Mouse (Mus musculus) lung, adult 2 months (tissue): ENCODE data around the gene Mpzl3.

ENCODE experiments used
- CTCF ChIP-seq: fragments of 200-500 bp; IDR thresholded peaks from 2 replicates; pipeline ENCODE4 v1.5.1; 2011; ENCODE audit warnings: mild to moderate bottlenecking, low read length, control low read depth; ENCODE audit not compliant: insufficient read depth
- POLR2A ChIP-seq: fragments of 200-500 bp; IDR thresholded peaks from 2 replicates; pipeline ENCODE4 v1.6.1; 2011; ENCODE audit warnings: low read depth, mild to moderate bottlenecking, control low read depth, low read length, borderline replicate concordance; ENCODE audit errors: extremely low read depth

DNA sequence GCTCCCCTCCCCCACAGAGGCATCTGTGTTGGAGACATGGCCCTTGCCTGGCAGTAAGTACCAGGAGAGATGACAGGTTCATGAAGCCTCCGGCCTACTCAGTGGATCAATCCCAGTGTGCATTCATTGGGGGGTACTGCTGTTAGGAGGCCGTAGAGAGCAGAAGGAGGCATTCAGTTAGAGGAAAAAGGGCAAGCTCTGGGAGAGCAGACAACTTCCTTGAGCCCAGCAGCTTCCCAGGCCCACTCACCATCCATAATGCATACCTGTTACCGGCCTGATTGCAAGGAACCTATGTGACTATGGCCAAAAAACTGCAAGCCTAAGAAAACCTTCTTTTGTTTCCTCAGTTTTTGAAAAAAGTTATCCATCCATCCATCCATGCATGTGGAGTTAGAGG is 20.5 kb upstream of the Mpzl3 start:
- no peak for TF ChIP-seq POLR2A
- no peak for TF ChIP-seq CTCF
